Mouse (Mus musculus): ENCODE measurements around the gene Nckap5.

DNA sequence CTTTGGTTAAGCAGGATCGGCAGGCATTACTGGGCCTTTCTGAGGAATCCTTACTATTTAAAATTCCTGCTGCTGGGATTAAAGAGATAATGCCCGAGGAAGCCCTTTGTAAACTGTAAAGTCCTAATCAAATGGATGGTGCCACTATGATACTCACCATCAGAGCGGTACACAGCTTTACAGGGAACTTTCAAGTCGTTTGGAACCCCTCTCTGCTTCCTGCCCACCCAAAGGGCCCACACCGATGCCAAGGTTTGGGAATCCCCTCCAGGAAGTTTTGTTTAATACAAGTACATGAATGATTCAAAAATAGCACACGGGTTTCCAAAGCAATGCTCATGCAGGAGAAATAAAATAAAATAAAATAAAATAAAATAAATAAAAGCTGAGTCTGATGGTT is 340.3 kb downstream of the Nckap5 start:
- TF ChIP-seq POLR2A (IDR thresholded peaks at IDR 0.05; ENCODE audit: insufficient read depth, low read length): no peak
- TF ChIP-seq CTCF (IDR thresholded peaks at IDR 0.05; ENCODE audit: low read depth, low read length): no peak

All from ES-Bruce4 (cell line).